Mouse (Mus musculus) right cerebral cortex, postnatal 4 days (tissue): ENCODE results near the gene Olfr968.

Experiments
- DNase-seq: peaks from one replicate; pipeline ENCODE4 v3.0.0-alpha.2; 2022

The Olfr968 gene

DNA sequence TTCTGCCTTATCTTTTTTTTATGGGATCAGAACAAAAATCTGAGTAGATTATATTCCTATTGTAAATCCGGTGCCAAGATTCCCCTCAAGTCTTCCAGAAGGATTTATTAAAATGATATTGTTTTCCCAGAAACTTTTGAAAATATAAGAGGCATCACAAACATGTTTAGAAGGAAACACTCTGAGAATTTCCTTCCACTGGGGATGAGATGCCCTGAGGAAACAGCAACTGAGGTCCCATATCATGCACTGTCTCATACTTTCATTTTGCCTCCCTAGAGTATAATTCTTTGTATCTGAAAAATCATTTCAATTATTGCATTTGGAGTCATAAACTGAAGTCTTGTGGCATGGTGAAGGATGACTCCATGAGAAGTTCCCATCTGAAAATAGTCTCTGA lies at the start of gene Olfr968:
TSS of gene Olfr968 (minus strand) at position 101 of the 400 bp plus-strand sequence.
- DNase-seq, result no peak

DNA sequence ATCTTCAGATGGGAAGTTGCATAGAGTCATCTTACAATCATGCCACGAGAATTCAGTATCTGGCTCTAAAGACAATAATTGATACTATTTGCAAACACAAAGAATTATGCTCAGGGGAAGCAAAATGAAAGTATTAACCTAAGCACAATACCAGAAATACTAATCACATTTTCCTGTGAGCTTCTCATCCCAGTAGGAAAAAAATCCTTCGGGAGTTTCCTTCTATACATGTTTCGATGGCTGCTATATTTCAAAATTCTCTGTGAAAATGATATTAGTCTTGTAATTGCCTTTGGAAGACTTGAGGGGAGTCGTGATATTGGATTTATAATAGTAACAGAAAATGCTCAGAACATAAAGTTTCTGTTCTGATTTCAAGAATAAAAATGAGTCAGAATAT lies 25.5 kb upstream of the Olfr968 start, which contains the start of gene Olfr970:
TSS of gene Olfr970 (plus strand) at position 301 of the 400 bp plus-strand sequence.
- DNase-seq, result no peak

DNA sequence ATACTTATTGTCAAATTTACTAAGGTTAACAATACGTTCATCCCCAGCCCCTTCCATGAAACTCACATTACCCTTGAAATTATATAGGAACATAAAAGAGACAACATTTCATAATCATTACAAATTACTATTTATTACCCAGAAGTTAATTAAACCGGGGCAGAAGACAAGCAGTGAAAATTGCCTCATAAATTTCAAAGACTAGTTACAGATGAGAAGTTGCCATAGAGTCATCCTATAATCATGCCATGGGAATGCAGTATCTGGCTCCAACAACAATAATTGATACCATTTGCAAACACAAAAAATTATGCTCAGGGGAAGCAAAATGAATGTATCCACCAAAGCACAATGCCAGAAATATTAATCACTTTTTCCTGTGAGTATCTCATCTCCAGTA lies 7.5 kb upstream of the Olfr968 start, which contains the start of gene Olfr969:
TSS of gene Olfr969 (plus strand) at position 388 of the 400 bp plus-strand sequence.
- DNase-seq, result no peak

DNA sequence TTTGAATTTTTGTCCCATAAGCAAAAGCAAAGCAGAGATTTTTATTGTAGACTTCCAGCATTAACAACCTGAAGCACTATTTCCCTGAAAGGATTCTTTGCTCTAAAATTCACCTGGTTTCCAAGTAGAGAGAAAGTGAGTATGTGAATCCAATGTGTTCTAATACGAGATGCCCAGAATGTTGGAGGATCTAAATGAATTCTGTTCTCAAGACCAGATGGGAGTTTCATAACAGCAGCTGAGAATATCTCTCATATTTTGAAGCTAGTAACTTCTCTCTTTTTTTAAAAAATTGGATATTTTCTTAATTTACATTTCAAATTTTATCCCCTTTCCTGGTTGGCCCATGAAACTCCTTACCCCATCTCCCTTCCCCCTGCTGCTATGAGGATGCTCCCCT lies 36.6 kb downstream of the Olfr968 start:
- no peak for DNase-seq

DNA sequence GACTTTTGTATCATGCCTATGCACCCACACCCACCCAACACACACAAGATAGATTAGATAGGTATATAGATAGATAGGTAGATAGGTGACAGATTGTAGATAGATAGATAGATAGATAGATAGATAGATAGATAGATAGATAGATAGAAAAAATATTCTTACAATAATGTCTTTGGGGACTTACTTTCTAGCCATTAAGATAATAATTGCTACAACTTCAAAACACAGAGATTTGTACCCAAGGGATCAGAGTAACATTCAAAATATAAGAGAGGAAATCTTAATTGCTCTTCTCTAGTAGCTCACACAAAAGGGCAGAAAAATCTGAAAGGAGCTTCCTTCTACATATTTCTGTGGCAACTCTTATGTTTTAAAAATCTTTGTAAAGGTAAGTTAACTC lies 37.1 kb downstream of the Olfr968 start, which contains the start of gene Olfr967:
TSS of gene Olfr967 (plus strand) at position 301 of the 400 bp plus-strand sequence.
- no peak for DNase-seq

DNA sequence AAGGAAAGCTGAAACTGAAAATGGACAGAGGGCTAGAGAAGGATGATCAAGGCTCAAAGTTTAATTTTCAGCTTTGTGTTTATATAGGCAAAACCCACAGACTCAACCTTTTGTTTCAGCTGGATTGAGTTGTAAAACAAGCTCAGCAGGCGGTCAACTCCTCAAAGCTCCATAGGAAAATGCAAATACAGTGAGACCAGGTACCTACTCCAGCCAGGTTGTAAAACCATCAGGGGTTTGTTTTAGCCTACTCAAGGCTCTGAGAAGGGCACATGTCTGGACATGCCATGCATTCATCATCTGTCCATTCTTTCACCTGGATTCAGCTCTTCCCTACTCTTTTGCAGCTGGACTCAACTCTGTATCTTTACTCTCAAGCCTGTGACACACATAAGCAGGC lies 42.3 kb downstream of the Olfr968 start:
- no peak for DNase-seq

DNA sequence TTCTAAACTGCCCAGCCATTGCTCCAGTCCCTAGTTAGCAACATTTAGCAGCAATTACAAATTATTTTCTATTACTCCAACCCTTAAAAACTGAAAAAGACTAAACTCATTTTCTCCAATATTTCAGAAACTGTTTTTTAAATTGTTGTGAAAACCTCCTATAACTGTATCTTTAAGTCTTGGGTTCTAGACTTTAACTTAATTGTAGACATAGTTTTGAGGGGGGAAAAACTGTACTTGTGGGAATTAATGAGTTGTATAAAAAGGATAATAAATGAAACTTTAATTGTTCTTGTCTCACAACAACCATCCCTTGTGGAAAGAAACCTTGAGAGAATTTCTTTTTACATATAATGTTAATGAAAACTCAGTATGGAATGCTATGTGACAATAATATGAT lies 52.4 kb downstream of the Olfr968 start, which contains the start of gene Olfr150:
TSS of gene Olfr150 (plus strand) at position 301 of the 400 bp plus-strand sequence.
- DNase-seq, result no peak
